Mouse (Mus musculus): ENCODE results near the gene Cdx2. TPM values are rescaled to one million over a fixed set of nuclear protein-coding genes. Genes with fewer than 3 reads are reported as not detected.

The Cdx2 gene
- polyA plus RNA-seq, 1 experiment from 2014 or later: not detected

- no peak overlapping the region for H3K4me3 ChIP-seq (ENCODE audit: low read depth, low read length)
- H3K27me3 ChIP-seq (ENCODE audit: control insufficient read depth, insufficient read depth, low read length): peaks cover 17% of the 10 kb centered on the region
- 41% methylated on average over 11 of the region's 11 CpGs for WGBS
Measured at GRCm38 (mm10) chr5:147261899-147262541, 45.0 kb downstream of the Cdx2 start.

GRCm38 (mm10) chr5:147260778-147261177 lies 46.3 kb downstream of the Cdx2 start:
- H3K4me3 ChIP-seq (ENCODE audit: low read depth, low read length): no peak overlapping the region
- no peaks in the 10 kb centered on the region for H3K4me1 ChIP-seq (ENCODE audit: control insufficient read depth, insufficient read depth, low read length)
- no peak for ATAC-seq (ENCODE audit: insufficient number of reproducible peaks, low FRiP score, low TSS enrichment, low read depth)
- H3K27me3 ChIP-seq (ENCODE audit: control insufficient read depth, insufficient read depth, low read length): peaks cover 6% of the 10 kb centered on the region; the same call in 1 of the 2 replicates
- no peaks in the 10 kb centered on the region for H3K9me3 ChIP-seq (ENCODE audit: control insufficient read depth, low read length)
- 80% methylated on average over 4 of the region's 4 CpGs for WGBS
- no peaks in the 10 kb centered on the region for H3K36me3 ChIP-seq (ENCODE audit: control insufficient read depth, insufficient read depth, low read length)
- H3K27ac ChIP-seq (replicated peaks; ENCODE audit: low read depth, low read length): no peak overlapping the region
- H3K4me2 ChIP-seq (ENCODE audit: low read depth, severe bottlenecking): no peak overlapping the region
- DNase-seq (ENCODE audit: low spot score): no peak
- no peak overlapping the region for H3K9ac ChIP-seq (ENCODE audit: low read length)

More at GRCm38 (mm10) chr5:147261899-147262541, 45.0 kb downstream of the Cdx2 start:
- Histone ChIP-seq H3K27ac (replicated peaks; ENCODE audit: low read depth, low read length) (no peak overlapping the region), H3K36me3 (ENCODE audit: control insufficient read depth, insufficient read depth, low read length) (no peaks in the 10 kb centered on the region), H3K4me2 (ENCODE audit: low read depth, severe bottlenecking) (no peak overlapping the region), H3K9me3 (ENCODE audit: control insufficient read depth, low read length) (no peaks in the 10 kb centered on the region), H3K4me1 (ENCODE audit: control insufficient read depth, insufficient read depth, low read length) (no peaks in the 10 kb centered on the region), H3K9ac (ENCODE audit: low read length) (no peak overlapping the region)
- ATAC-seq (ENCODE audit: insufficient number of reproducible peaks, low FRiP score, low TSS enrichment, low read depth) (no peak), DNase-seq (ENCODE audit: low spot score) (no peak)

- Histone ChIP-seq H3K36me3 (ENCODE audit: control insufficient read depth, insufficient read depth, low read length) (no peaks in the 10 kb centered on the region), H3K4me3 (ENCODE audit: low read depth, low read length) (no peak overlapping the region), H3K9ac (ENCODE audit: low read length) (no peak overlapping the region), H3K27ac (replicated peaks; ENCODE audit: low read depth, low read length) (no peak overlapping the region), H3K27me3 (ENCODE audit: control insufficient read depth, insufficient read depth, low read length) (peaks cover 5% of the 10 kb centered on the region; the same call in 1 of the 2 replicates), H3K4me2 (ENCODE audit: low read depth, severe bottlenecking) (no peak overlapping the region), H3K9me3 (ENCODE audit: control insufficient read depth, low read length) (no peaks in the 10 kb centered on the region), H3K4me1 (ENCODE audit: control insufficient read depth, insufficient read depth, low read length) (no peaks in the 10 kb centered on the region)
- 93% methylated on average over 1 of the region's 1 CpGs for WGBS
- no peak for DNase-seq (ENCODE audit: low spot score)
- no peak for ATAC-seq (ENCODE audit: insufficient number of reproducible peaks, low FRiP score, low TSS enrichment, low read depth)
Measured at GRCm38 (mm10) chr5:147260189-147260588, 46.9 kb downstream of the Cdx2 start.

Small RNAs within 50 kb of the gene (microRNA-seq; reads per million reads assigned to microRNA genes)
- not detected for gene Mir7k

Other genes with a start within 250 kb of the Cdx2 start
- 12.3 and 12.8 TPM in 2 replicates for gene Lnx2, start 230.7 kb downstream of the Cdx2 start, polyA plus RNA-seq (2014; fragmentation: Nextera tagmentation; extraction: Ambion mirVana)
- gene Polr1d, start 230.2 kb downstream of the Cdx2 start, polyA plus RNA-seq (2014; fragmentation: Nextera tagmentation; extraction: Ambion mirVana): 124 and 132 TPM in 2 replicates
- not detected in 2 replicates for gene Gsx1, start 118.6 kb downstream of the Cdx2 start, polyA plus RNA-seq (2014; fragmentation: Nextera tagmentation; extraction: Ambion mirVana)
- gene Pdx1, start 37.3 kb downstream of the Cdx2 start, polyA plus RNA-seq (2014; fragmentation: Nextera tagmentation; extraction: Ambion mirVana): not detected in 2 replicates
- gene Urad, start 15.2 kb upstream of the Cdx2 start, polyA plus RNA-seq (2014; fragmentation: Nextera tagmentation; extraction: Ambion mirVana): not detected in 2 replicates
- gene Flt3, start 93.2 kb upstream of the Cdx2 start, polyA plus RNA-seq (2014; fragmentation: Nextera tagmentation; extraction: Ambion mirVana): 0.08 and 0.27 TPM in 2 replicates
- 53.2 and 53.7 TPM in 2 replicates for gene Pan3, start 122.9 kb upstream of the Cdx2 start, polyA plus RNA-seq (2014; fragmentation: Nextera tagmentation; extraction: Ambion mirVana)